Mouse (Mus musculus) ovary, postnatal 14 days (tissue): Measurements from ENCODE around the gene Bbip1.
"Not testable (repeated sequence)": the region's sequence is repeated elsewhere in the genome, so short reads cannot be mapped to it uniquely, and the experiment has no call there.

Source experiments
- DNase-seq: peaks from one replicate; pipeline ENCODE4 v3.0.0; 2022; ENCODE audit warnings: low spot score

The Bbip1 gene

DNA sequence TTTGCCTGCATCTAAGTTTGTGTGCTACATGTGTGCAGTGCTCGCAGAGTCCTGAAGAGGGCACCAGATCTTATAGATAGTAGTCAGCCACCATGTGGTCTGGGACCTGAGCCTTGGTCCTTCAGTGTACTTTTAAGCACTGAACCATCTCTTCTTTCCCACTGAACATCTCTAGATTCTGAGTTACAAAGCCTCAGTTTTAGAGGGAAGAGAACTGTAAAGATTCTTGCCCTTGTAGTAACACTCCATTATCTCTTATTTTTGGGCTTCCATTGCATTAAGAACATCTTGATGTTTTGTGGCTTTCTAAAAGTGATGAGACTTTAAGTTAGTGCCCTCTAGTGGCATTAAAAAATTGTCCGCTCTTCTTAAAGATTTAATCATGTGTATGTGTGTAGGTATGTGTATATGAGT is 19.1 kb downstream of the Bbip1 start:
- no peak for DNase-seq

DNA sequence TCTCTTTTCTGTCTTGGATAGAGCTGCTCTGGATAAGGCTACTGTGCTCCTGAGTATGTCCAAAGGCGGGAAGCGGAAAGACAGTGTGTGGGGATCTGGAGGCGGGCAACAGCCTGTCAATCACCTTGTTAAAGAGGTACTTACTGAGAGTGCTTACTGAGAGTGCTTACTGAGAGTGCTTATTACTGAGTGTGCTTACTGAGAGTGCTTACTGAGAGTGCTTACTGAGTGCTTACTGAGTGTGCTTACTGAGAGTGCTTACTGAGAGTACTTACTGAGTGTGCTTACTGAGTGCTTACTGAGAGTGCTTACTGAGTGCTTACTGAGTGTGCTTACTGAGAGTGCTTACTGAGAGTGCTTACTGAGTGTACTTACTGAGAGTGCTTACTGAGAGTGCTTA is 22.4 kb downstream of the Bbip1 start:
- not testable (repeated sequence) for DNase-seq

DNA sequence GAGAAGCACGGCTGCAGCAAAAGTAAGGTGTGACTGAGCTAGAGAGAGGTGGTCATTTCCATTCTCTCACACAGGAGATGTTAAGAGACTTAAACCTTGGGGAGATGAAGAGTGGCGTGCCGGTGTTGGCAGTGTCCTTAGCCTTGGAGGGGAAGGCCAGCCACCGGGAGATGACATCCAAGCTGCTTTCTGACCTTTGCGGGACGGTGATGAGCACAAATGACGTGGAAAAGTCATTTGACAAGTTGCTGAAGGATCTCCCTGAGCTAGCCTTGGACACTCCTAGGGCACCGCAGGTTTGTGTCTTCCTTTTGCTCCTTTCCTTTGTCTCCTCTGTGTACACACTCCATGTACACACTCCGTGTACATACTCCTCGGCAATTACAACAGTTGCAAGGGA is 24.9 kb downstream of the Bbip1 start:
- no peak for DNase-seq

- no peak for DNase-seq
Observed at GRCm38 (mm10) chr19:53914950-53915349, 29.5 kb downstream of the Bbip1 start.

DNA sequence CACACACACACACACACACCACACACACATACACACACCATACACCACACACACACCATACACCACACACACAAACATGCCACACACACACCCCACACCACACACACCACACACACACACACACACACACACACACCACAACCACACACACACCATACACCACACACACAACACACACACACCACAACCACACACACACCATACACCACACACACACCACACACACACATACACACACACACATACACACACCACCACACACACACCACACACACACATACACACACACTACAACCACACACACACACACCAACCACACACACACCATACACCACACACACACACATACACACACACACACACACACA is 37.7 kb downstream of the Bbip1 start:
- not testable (repeated sequence) for DNase-seq

DNA sequence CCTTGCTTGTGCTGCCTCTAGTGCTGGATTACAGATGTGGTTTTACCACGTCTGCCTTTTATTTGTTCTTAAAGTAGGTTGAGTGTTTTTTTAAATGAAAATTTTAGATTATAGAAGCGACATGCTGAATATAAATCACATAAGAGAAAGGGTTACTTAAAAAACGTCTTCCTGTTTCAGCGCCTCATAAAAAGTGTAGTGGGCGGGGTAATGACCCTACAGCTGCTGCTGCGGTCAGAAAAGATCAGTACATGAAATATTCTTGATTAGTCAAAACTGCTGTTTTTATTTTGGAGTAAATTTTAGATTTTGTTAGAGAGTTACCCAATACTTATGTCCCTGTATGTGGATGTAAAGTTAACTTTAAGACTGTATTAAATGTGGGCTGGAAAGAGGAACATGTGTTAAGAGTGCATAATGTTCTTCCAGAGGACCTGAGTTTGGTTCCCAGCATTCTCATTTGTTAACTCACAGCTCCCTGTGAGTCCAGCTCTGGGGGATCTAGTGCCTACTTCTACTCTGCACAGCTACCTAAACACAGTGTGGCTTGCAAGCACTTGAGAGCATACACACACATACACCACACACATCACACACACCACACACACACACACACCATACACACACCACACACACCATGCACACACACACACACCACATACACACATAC is 38.3 kb downstream of the Bbip1 start:
- DNase-seq: no peak

- no peak for DNase-seq
Observed at GRCm38 (mm10) chr19:53904833-53905480, 39.5 kb downstream of the Bbip1 start.

- peak; percentile 42 for DNase-seq
Observed at GRCm38 (mm10) chr19:53903507-53904321, 40.7 kb downstream of the Bbip1 start.

DNA sequence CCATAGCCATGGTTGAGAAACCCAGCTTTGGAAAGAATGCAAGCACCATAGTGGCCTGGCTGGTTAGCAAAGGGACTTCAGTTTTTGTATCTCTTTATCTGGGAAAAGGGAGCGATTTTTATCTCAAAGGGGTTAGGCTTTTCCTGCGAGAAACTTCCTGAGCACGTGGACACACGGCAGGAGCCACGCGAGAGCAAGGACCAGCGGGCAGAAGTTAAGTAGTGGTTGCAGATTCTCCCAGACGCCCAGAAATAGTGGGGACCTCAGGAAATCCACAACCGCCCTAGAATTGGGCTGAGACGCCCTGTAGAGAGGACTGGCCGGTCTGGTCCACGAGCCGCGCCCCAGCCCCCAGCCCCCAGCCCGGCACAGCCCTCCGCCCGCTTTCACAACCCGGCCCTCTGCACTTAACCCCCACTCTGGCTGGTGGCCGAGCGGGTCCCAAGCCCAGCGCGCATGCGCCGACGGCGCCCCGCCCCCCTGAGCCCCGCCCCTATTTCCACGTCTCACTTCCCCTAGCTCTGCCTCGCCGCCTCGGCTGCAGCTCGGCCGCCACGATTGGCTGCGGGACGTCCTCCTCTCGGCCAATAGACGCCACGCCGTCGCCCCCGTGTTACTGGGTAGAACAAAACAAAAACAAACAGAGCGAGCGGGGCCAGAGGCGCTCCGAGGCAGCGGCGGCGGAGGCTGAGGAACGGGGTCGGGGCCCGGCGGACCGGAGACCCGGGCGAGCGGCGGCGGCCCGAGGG is 41.5 kb downstream of the Bbip1 start:
- peak; percentile 89 for DNase-seq

GRCm38 (mm10) chr19:53901931-53902738 is 42.3 kb downstream of the Bbip1 start:
- DNase-seq: no peak

- DNase-seq: no peak
Observed at GRCm38 (mm10) chr19:53899941-53900610, 44.4 kb downstream of the Bbip1 start.

DNA sequence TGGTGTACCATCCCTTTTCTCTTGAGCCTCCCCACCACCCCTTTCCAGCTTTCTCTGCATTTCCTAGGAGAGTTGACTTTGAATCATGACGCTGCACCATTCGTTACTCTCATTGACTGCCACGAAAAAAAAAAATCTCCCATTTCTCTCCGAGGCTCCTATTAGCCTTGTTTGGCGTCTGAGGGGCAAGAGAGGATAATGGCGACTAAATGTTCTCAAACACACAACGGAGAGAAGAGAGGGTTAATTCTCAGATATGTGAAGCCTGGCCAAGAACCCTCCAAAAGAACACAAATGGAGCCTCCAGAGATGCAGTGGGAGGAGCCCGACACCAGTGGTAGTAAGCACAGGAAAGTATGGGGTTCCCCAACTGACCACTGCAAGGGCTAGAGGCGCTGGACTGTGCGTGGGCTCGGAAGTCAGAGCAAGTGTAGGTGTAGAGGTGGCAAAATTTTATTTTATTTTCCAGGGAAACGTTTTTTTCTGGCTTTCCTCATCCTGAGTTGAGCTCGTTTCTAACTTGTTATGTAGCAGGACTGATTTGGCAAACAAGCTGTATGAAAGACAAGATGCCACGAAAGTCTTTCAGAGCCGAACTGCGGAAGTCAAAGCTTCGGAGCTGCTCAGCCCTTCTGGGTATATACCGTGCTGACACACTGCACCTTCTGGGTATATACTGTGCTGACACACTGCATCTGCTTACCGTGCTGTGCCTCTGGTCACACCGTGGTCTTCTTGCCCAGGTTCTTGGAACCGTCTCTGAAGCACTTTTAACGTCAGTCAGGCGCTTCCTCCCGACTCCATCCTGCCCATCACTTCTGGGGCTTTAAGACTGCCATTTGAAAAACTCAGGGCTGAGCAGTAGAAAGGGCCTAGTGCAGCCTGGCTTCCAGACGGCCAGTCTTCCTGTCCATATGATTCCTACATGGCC is 45.2 kb downstream of the Bbip1 start:
- no peak for DNase-seq

- no peak for DNase-seq
Observed at GRCm38 (mm10) chr19:53898498-53898897, 45.9 kb downstream of the Bbip1 start.

DNA sequence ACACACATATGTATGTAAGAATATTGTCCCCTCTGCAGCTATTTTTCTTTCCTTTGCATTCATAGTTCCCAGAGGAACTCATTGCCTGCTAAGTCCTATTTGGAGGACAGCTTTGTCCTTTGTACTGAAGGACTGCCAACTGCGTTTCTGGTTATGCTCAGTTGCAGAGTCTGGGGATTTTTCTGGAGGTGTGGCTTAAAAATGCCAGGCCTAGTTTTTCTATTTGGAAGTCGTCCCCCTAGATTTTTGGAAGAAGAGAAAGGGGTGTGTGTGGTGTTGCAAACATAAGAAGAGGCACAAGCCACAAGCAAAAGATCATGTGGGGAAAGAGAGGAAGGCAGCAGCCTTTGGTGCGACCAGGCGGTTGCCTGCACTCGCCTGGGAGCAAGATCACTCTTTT is 46.4 kb downstream of the Bbip1 start:
- no peak for DNase-seq

DNA sequence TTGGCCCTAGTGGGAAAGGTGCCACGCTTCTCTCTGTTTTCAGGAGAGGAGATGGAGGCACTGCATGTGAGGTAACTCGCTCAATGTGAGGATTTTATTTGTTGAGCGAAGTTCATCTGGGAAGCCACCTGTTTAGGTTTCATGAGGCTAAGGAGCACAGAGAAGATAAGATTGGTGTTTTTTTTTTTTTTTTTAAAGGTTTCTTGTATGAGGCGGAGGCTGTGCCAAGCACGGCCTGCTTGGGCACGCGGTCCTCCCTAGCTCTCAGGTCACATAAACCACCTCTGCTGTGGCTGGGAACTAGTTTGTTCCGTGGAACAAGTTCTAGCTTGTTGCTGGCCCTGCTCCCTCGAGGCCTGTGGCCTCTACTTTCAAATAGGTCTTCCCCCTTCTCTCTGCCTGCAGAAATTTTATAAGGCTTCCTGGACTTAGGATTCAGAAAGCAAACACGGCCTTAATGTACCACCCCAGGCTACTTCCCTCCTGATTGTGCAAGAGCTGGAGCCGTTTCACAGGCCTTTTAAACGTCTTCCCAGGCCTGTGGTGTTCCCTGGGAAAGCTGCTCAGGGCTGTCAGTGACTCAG is 49.8 kb downstream of the Bbip1 start:
- DNase-seq: no peak

- no peak for DNase-seq
Observed at GRCm38 (mm10) chr19:53893711-53894171, 50.7 kb downstream of the Bbip1 start.

DNA sequence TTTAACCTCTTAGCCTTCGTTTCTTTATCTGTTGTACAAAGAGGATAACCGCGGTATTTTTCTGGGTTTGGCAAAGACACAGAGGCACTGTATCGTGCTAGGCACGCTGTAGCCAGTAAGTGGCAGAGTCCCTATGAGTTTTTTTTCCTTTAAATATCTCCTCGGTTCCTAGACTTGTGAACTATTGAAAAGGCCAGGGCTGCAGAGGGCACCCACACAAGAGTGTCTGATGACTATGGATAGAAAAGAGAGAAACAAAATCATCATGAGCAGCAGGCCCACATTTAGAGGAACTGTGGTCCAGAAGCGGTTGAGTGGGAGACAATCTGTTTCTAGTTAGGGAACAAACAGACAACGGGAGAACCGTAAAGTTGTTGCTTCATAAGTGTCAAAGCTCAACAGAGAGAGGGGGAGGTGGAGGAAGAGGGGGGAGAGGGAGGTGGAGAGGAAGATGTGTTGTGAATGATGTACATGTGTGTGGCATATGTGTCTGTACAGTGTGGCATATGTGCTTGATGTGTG is 51.5 kb downstream of the Bbip1 start:
- DNase-seq: no peak

GRCm38 (mm10) chr19:53892061-53892460 is 52.4 kb downstream of the Bbip1 start, which contains the start of gene Pdcd4:
Gene Pdcd4 (plus strand): TSS chr19:53892231.
- DNase-seq: no peak

DNA sequence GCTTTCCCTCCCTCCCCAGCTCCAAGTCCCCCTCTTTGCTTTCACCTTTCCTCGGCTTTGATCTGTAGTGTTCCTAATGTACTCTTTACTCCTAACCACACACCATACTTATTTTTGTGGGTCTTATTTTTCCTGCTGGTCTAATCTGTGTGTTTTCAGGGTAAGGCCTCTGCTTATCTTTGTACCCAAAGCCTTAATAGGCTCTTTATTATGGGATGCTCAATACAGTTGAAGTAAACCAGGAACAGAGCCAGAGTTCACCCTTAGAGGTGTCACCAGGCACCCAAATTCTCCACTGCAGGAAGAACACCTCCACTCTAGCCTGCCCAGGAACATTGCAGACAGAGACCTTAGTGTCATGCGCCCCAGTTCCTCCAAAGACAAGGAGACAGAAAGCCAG is 52.9 kb downstream of the Bbip1 start:
- DNase-seq: no peak
